Mouse (Mus musculus): Measurements from ENCODE around the gene Rfk.

DNA sequence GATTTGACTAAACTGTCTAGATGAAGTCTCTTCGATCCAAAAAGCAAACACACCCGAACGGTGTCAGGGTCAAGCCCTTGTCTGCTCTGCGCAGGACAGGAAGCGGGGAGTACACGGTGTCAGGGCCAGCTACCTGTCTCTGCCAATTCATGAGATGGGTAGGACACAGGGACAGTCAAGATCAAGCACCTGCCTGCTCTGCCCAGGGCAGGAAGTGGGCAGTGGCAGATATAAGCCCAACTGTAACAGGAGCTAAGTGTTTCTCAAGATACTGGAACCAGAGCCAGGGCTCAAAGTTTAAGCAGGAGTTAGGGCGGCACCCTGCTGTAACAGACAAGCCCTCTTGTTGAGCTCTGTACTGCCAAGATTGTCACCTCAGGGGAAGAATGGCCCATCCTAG, 49.7 kb downstream of the Rfk start:
- no peak for TF ChIP-seq CTCF (IDR thresholded peaks at IDR 0.05; ENCODE audit: low read depth, low read length)
- TF ChIP-seq TAL1 (conservative IDR thresholded peaks at IDR 0.05; ENCODE audit: low read depth, low read length): no peak
- no peak for TF ChIP-seq GATA1 (IDR thresholded peaks at IDR 0.05; ENCODE audit: borderline replicate concordance, low read length)

Measured in G1E (cell line).